Comparison of ENCODE assay signal across 8 mouse cellular contexts in genomic region chr11:19025976-19026520, GRCm38 (mm10). TPM values are rescaled to one million over a fixed set of nuclear protein-coding genes. Genes with fewer than 3 reads are reported as not detected.
DNase-seq lines count a peak whose midpoint lies in the region; ATAC-seq and TF ChIP-seq lines count a peak whose summit lies in the region.

No protein-coding gene starts in this region.

- 27% methylated on average over 11 of the region's 11 CpGs for WGBS in cerebellum, adult 2 months
- 9% methylated on average over 11 of the region's 11 CpGs for WGBS in lung, postnatal 0 days
- WGBS in limb, embryonic 14.5 days: 7% methylated on average over 11 of the region's 11 CpGs
- 4% methylated on average over 11 of the region's 11 CpGs for WGBS in stomach, embryonic 14.5 days

- no peak for TF ChIP-seq POLR2A in cerebellum, adult 2 months (IDR thresholded peaks at IDR 0.05; ENCODE audit: borderline replicate concordance, insufficient read depth, low read length)
- no peak for TF ChIP-seq POLR2A in limb, embryonic 14.5 days (IDR thresholded peaks at IDR 0.05; ENCODE audit: borderline replicate concordance, extremely low read depth, insufficient read depth, insufficient read length)

- no peaks in the 10 kb centered on the region for H3K36me3 ChIP-seq in lung, postnatal 0 days (ENCODE audit: insufficient read depth, low read length)
- H3K36me3 ChIP-seq in limb, embryonic 14.5 days (ENCODE audit: control insufficient read depth, insufficient read depth, low read length): no peaks in the 10 kb centered on the region
- H3K36me3 ChIP-seq in stomach, embryonic 14.5 days (ENCODE audit: control insufficient read depth, insufficient read depth, low read length): no peaks in the 10 kb centered on the region

- peak overlapping the region; percentile 70 for H3K4me3 ChIP-seq in cerebellum, adult 2 months (replicated peaks; ENCODE audit: insufficient read depth, low read depth, low read length)
- H3K4me3 ChIP-seq in lung, postnatal 0 days (ENCODE audit: low read depth, low read length): peak overlapping the region; percentile 35
- H3K4me3 ChIP-seq in limb, embryonic 14.5 days (replicated peaks; ENCODE audit: low read length): peak overlapping the region; percentile 47
- H3K4me3 ChIP-seq in stomach, embryonic 14.5 days (ENCODE audit: low read depth, low read length): peak overlapping the region; percentile 54

- TF ChIP-seq CTCF in cerebellum, adult 2 months (IDR thresholded peaks at IDR 0.05; ENCODE audit: borderline replicate concordance, insufficient read depth, low read depth, low read length): no peak
- TF ChIP-seq CTCF in lung, postnatal 0 days (IDR thresholded peaks at IDR 0.05): no peak

- H3K4me1 ChIP-seq in cerebellum, adult 2 months (ENCODE audit: control insufficient read depth, insufficient read depth, low read length): no peaks in the 10 kb centered on the region
- H3K4me1 ChIP-seq in lung, postnatal 0 days (ENCODE audit: insufficient read depth, low read depth, low read length): peaks cover 4% of the 10 kb centered on the region; the same call in 1 of the 2 replicates
- peaks cover 5% of the 10 kb centered on the region for H3K4me1 ChIP-seq in limb, embryonic 14.5 days (ENCODE audit: control insufficient read depth, insufficient read depth, low read length)
- H3K4me1 ChIP-seq in stomach, embryonic 14.5 days (ENCODE audit: control insufficient read depth, insufficient read depth, low read length): peaks cover 18% of the 10 kb centered on the region

- ATAC-seq in cerebellum, adult (ENCODE audit: insufficient number of reproducible peaks, low FRiP score, low TSS enrichment): no peak
- ATAC-seq in lung, postnatal 0 days: no peak
- no peak for ATAC-seq in limb, embryonic 14.5 days (ENCODE audit: low FRiP score, low read depth)
- ATAC-seq in stomach, embryonic 14.5 days (ENCODE audit: insufficient number of reproducible peaks, insufficient read depth, low FRiP score, low read depth): no peak

- no peak for DNase-seq in cerebellum, adult 2 months
- peak; percentile 7 for DNase-seq in lung, postnatal 0 days (ENCODE audit: low spot score)
- no peak for DNase-seq in lung, adult 18-20 months
- DNase-seq in limb, embryonic 14.5 days (ENCODE audit: low spot score): no peak
- no peak for DNase-seq in left cerebral cortex, postnatal 25 days (ENCODE audit: low spot score in 2 of 2)
- no peak for DNase-seq in B cell, adult 2 months

- no peaks in the 10 kb centered on the region for H3K9me3 ChIP-seq in lung, postnatal 0 days (ENCODE audit: low read length)
- no peaks in the 10 kb centered on the region for H3K9me3 ChIP-seq in limb, embryonic 14.5 days (ENCODE audit: control insufficient read depth, low read length)
- no peaks in the 10 kb centered on the region for H3K9me3 ChIP-seq in stomach, embryonic 14.5 days (ENCODE audit: control insufficient read depth, low read depth, low read length)

- H3K4me2 ChIP-seq in lung, postnatal 0 days (replicated peaks; ENCODE audit: low read depth, low read length): peak overlapping the region; percentile 86
- peak overlapping the region; percentile 92 for H3K4me2 ChIP-seq in limb, embryonic 14.5 days (replicated peaks; ENCODE audit: low read depth, low read length, severe bottlenecking)
- H3K4me2 ChIP-seq in stomach, embryonic 14.5 days (replicated peaks; ENCODE audit: low read depth, low read length): peak overlapping the region; percentile 98

- peak overlapping the region; percentile 41 for H3K9ac ChIP-seq in lung, postnatal 0 days (replicated peaks; ENCODE audit: low read depth)
- H3K9ac ChIP-seq in limb, embryonic 14.5 days (ENCODE audit: low read depth, low read length, severe bottlenecking): no peak overlapping the region; the same call in 1 of the 2 replicates
- H3K9ac ChIP-seq in stomach, embryonic 14.5 days (replicated peaks; ENCODE audit: low read depth, low read length): peak overlapping the region; percentile 87

- H3K27ac ChIP-seq in cerebellum, adult 2 months (ENCODE audit: insufficient read depth, low read length): no peak overlapping the region
- no peak overlapping the region for H3K27ac ChIP-seq in lung, postnatal 0 days (ENCODE audit: low read length)
- no peak overlapping the region for H3K27ac ChIP-seq in limb, embryonic 14.5 days (replicated peaks; ENCODE audit: low read depth, low read length)
- H3K27ac ChIP-seq in stomach, embryonic 14.5 days (ENCODE audit: low read length): peak overlapping the region; percentile 68

- intact Hi-C loops in left cerebral cortex, postnatal 25 days (cut with DNase I): loop anchor here (5.0 to 10.0 kb wide), 7 partner anchors 179 to 1751 kb away; partner anchors contain the start of gene Etaa1

- TF ChIP-seq EP300 in lung, postnatal 0 days (IDR thresholded peaks at IDR 0.05): no peak

- no peaks in the 10 kb centered on the region for H3K27me3 ChIP-seq in cerebellum, adult 2 months (ENCODE audit: control insufficient read depth, insufficient read depth, low read length)
- no peaks in the 10 kb centered on the region; the same call in 1 of the 2 replicates for H3K27me3 ChIP-seq in lung, postnatal 0 days (replicated peaks; ENCODE audit: insufficient read depth, low read length)
- peaks cover 61% of the 10 kb centered on the region for H3K27me3 ChIP-seq in limb, embryonic 14.5 days (ENCODE audit: control insufficient read depth, insufficient read depth, low read length)
- no peaks in the 10 kb centered on the region for H3K27me3 ChIP-seq in stomach, embryonic 14.5 days (ENCODE audit: control insufficient read depth, insufficient read depth, low read length)

RNA-seq across cellular contexts. Expression of gene Meis1, which starts 7.3 kb away (rescaled TPM):
- polyA plus RNA-seq in cerebellum, adult 2 months (2012; rRNA removed): 45.9 and 46.3 TPM in 2 replicates
- 39.6 and 44.9 TPM in 2 replicates for polyA plus RNA-seq in lung, postnatal 0 days (2015; fragmentation: Nextera tagmentation; extraction: Ambion mirVana)
- 12.1 and 16.2 TPM in 2 replicates for polyA plus RNA-seq in limb, embryonic 14.5 days (2012; rRNA removed)
- polyA plus RNA-seq in limb, embryonic 14.5 days (2014; fragmentation: Nextera tagmentation; extraction: Ambion mirVana): 13.6 and 15.9 TPM in 2 replicates
- 151 and 155 TPM in 2 replicates for polyA plus RNA-seq in stomach, embryonic 14.5 days (2014; fragmentation: Nextera tagmentation; extraction: Ambion mirVana)
- total RNA-seq in left cerebral cortex, postnatal 25 days (2021): 1 to 10 TPM; 5.0 to 5.8 TPM
